ENCODE assay signal across 23 mouse cellular contexts in genomic region chr17:50130421-50130820, GRCm38 (mm10).
A peak's percentile ranks its signal among the peaks of the same experiment; 100 is the strongest.
DNase-seq lines count a peak whose midpoint lies in the region; ATAC-seq and TF ChIP-seq lines count a peak whose summit lies in the region.
"Had no signal": no experiment of that assay in that cellular context is flagged by ENCODE, and none has a peak within 500 bp of the region (broad histone marks: within the 10 kb centered on the region; RNA-seq: fewer than 3 reads in every experiment).

No protein-coding gene starts in this region.

- ATAC-seq in midbrain, embryonic 11.5 days (ENCODE audit: low FRiP score), result no peak
- no peak for ATAC-seq in midbrain, postnatal 0 days (ENCODE audit: low FRiP score)
- ATAC-seq: activated CD4-positive, CD25-positive, alpha-beta regulatory T cell, adult 4 months; forebrain, embryonic 13.5 days; forebrain, embryonic 16.5 days; hindbrain, postnatal 0 days; inflammation-experienced regulatory T-cells, adult 6 months had no signal

- H3K9ac ChIP-seq in midbrain, embryonic 11.5 days (ENCODE audit: low read length), result no peak overlapping the region
- H3K9ac ChIP-seq in midbrain, postnatal 0 days (replicated peaks; ENCODE audit: low read length, poor library complexity, severe bottlenecking), result no peak overlapping the region
- H3K9ac ChIP-seq: forebrain, embryonic 13.5 days; heart, embryonic 12.5 days; heart, embryonic 15.5 days; hindbrain, embryonic 14.5 days had no signal

- intact Hi-C loops in gastrocnemius, adult 2 months (cut with DNase I), result no loop called here

- no peaks in the 10 kb centered on the region for H3K36me3 ChIP-seq in kidney, adult 2 months (ENCODE audit: control insufficient read depth, insufficient read depth, low read length)
- no peaks in the 10 kb centered on the region for H3K36me3 ChIP-seq in midbrain, embryonic 11.5 days (ENCODE audit: control insufficient read depth, insufficient read depth, low read length)
- H3K36me3 ChIP-seq in midbrain, postnatal 0 days (ENCODE audit: insufficient read depth, low read length), result no peaks in the 10 kb centered on the region
- H3K36me3 ChIP-seq: forebrain, embryonic 10.5 days; heart, embryonic 15.5 days had no signal

- H3K4me2 ChIP-seq in midbrain, embryonic 11.5 days, result no peak overlapping the region
- H3K4me2 ChIP-seq in midbrain, postnatal 0 days (ENCODE audit: low read depth, low read length, poor library complexity, severe bottlenecking), result no peak overlapping the region
- H3K4me2 ChIP-seq: forebrain, embryonic 13.5 days; heart, embryonic 12.5 days; heart, embryonic 15.5 days; hindbrain, embryonic 14.5 days had no signal

- no peaks in the 10 kb centered on the region for H3K27me3 ChIP-seq in kidney, adult 2 months (replicated peaks; ENCODE audit: control insufficient read depth, insufficient read depth, low read length)
- no peaks in the 10 kb centered on the region for H3K27me3 ChIP-seq in midbrain, embryonic 11.5 days (ENCODE audit: control insufficient read depth, insufficient read depth, low read length)
- no peaks in the 10 kb centered on the region for H3K27me3 ChIP-seq in midbrain, postnatal 0 days (ENCODE audit: insufficient read depth, low read length)
- H3K27me3 ChIP-seq: forebrain, embryonic 13.5 days; heart, embryonic 12.5 days; heart, embryonic 15.5 days had no signal

- WGBS in kidney, adult 2 months, result 48% methylated on average over 4 of the region's 4 CpGs
- WGBS in midbrain, embryonic 11.5 days, result 96% methylated on average over 4 of the region's 4 CpGs
- 87% methylated on average over 4 of the region's 4 CpGs for WGBS in midbrain, postnatal 0 days

- no peak for TF ChIP-seq CTCF in gastrocnemius, adult 2 months (IDR thresholded peaks at IDR 0.05)
- TF ChIP-seq CTCF in kidney, adult 2 months (conservative IDR thresholded peaks at IDR 0.05; ENCODE audit: insufficient read depth, insufficient read length, low read depth, low read length), result no peak
- TF ChIP-seq CTCF in midbrain, postnatal 0 days (IDR thresholded peaks at IDR 0.05), result no peak

- peak overlapping the region; percentile 35; the same call in 1 of the 2 replicates for H3K27ac ChIP-seq in gastrocnemius, adult 2 months
- no peak overlapping the region for H3K27ac ChIP-seq in kidney, adult 2 months (ENCODE audit: insufficient read depth, low read depth, low read length)
- H3K27ac ChIP-seq in midbrain, embryonic 11.5 days (ENCODE audit: low read depth, low read length), result no peak overlapping the region
- no peak overlapping the region for H3K27ac ChIP-seq in midbrain, postnatal 0 days (ENCODE audit: low read depth, low read length)
- H3K27ac ChIP-seq: forebrain, embryonic 10.5 days; forebrain, embryonic 13.5 days; heart, embryonic 15.5 days; hindbrain, embryonic 14.5 days; hindbrain, postnatal 0 days had no signal

- peaks cover 8% of the 10 kb centered on the region; the same call in 1 of the 2 replicates for H3K4me1 ChIP-seq in kidney, adult 2 months (ENCODE audit: control insufficient read depth, insufficient read depth, low read length)
- 0 out of 2 replicates have a peak, but pooled peaks cover 2% of the 10 kb centered on the region for H3K4me1 ChIP-seq in midbrain, embryonic 11.5 days (ENCODE audit: control insufficient read depth, insufficient read depth, low read length)
- H3K4me1 ChIP-seq in midbrain, postnatal 0 days (ENCODE audit: insufficient read depth, low read length), result no peaks in the 10 kb centered on the region

- H3K4me3 ChIP-seq in gastrocnemius, adult 2 months, result no peak overlapping the region
- no peak overlapping the region for H3K4me3 ChIP-seq in kidney, adult 2 months (ENCODE audit: insufficient read depth, low read depth, low read length)
- no peak overlapping the region for H3K4me3 ChIP-seq in midbrain, embryonic 11.5 days (ENCODE audit: low read depth, low read length)
- no peak overlapping the region for H3K4me3 ChIP-seq in midbrain, postnatal 0 days (ENCODE audit: low read depth, low read length)
- H3K4me3 ChIP-seq: forebrain, embryonic 10.5 days; forebrain, embryonic 13.5 days; heart, embryonic 12.5 days; heart, embryonic 15.5 days had no signal

- DNase-seq in gastrocnemius, adult 2 months, result no peak
- DNase-seq in gastrocnemius, adult 18-20 months (ENCODE audit: low spot score), result no peak
- DNase-seq in kidney, adult 2 months, result peak; percentile 41
- no peak for DNase-seq in kidney, adult 18-20 months
- DNase-seq in midbrain, embryonic 11.5 days (ENCODE audit: low spot score, missing footprints), result peak; percentile 26
- DNase-seq in midbrain, postnatal 0 days (ENCODE audit: low spot score), result no peak
- DNase-seq: adrenal gland, adult 8-10 months; adrenal gland, postnatal 25 days; cerebellum, adult 18-20 months; cerebellum, adult 9-10 months; cerebellum, postnatal 14 days; gastrocnemius, postnatal 25 days; heart, postnatal 10 days; heart, postnatal 4 days had no signal

- H3K9me3 ChIP-seq in midbrain, embryonic 11.5 days (ENCODE audit: control insufficient read depth, low read length), result no peaks in the 10 kb centered on the region
- no peaks in the 10 kb centered on the region for H3K9me3 ChIP-seq in midbrain, postnatal 0 days (ENCODE audit: low read length)
- H3K9me3 ChIP-seq: forebrain, embryonic 10.5 days; forebrain, embryonic 13.5 days; heart, embryonic 15.5 days had no signal

- no peak for TF ChIP-seq POLR2A in kidney, adult 2 months (IDR thresholded peaks at IDR 0.05; ENCODE audit: low read depth, low read length)

Comparison
In these comparisons a context has a peak if more than half of its experiments do, and no peak if none do; other contexts are left out.
1. DNase-seq: peak in kidney, adult 2 months (single experiment) and midbrain, embryonic 11.5 days (single experiment); none in gastrocnemius, adult 2 months (single experiment), gastrocnemius, adult 18-20 months (single experiment), kidney, adult 18-20 months (single experiment) and midbrain, postnatal 0 days (single experiment).